Mouse (Mus musculus) E14TG2a.4 (cell line): Measurements from ENCODE around the gene Myom3.

Source experiments
- CTCF ChIP-seq: conservative IDR thresholded peaks from 2 replicates; pipeline ENCODE4 v1.5.1; 2014; ENCODE audit warnings: low read length
- NANOG ChIP-seq: IDR thresholded peaks from 2 replicates; pipeline ENCODE4 v1.6.1; 2014; ENCODE audit warnings: borderline replicate concordance, low read length, mixed read lengths
- POU5F1 ChIP-seq: IDR thresholded peaks from 2 replicates; pipeline ENCODE4 v1.6.1; 2014; ENCODE audit warnings: low read length, borderline replicate concordance

DNA sequence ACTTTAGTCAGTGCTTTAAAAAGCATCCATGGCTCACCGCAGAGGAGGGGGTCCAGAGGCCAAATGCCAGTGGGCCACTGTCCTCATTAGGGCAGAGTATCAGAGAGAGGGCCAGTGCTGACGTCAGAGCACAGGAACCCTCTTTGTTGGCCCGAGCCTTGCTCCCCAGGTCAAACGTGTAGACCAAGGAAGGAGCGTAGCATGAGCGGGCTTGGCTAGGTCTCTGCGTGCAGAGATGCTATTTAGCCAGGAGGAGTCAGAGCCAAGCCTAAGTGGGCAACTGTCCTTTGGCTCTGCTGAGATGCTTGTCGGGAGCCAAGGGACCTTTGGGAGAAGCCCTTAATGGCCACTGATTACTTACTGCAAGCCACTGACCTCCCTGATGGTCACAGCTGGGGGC lies 1.5 kb downstream of the Myom3 start:
- TF ChIP-seq CTCF (no peak), POU5F1 (no peak), NANOG (no peak)
